Mouse (Mus musculus): ENCODE measurements around the gene Gadd45b. TPM values are rescaled to one million over a fixed set of nuclear protein-coding genes. Genes with fewer than 3 reads are reported as not detected.
A peak's percentile ranks its signal among the peaks of the same experiment; 100 is the strongest.

Gadd45b gene
- polyA plus RNA-seq, 1 experiment from 2014 or later: 4.9 TPM

DNA sequence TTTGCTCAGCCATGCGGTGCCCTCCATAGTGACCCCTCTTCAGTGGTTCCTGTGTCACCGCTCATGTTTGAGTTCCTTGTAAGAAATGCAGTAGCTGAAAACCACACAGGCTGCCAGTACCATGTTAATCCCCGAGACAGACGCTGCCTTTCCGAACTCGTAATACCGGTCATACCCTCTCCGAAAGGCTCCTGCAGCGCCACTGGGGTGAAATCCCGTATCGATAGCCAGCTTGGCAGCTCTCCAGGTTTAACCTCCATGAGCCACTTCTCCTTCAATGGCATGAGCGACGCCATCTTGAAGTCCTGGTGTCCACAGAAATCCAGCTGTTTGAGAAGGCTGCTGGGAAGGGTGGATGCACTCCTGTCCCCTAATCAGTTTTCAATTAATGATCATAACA is 24.5 kb downstream of the Gadd45b start:
- H3K36me3 ChIP-seq: no peaks in the 10 kb centered on the region
- H3K9me3 ChIP-seq: no peaks in the 10 kb centered on the region
- no peak overlapping the region for H3K4me3 ChIP-seq (replicated peaks)
- WGBS: 81% methylated on average over 13 of the region's 13 CpGs
- H3K27ac ChIP-seq: no peak overlapping the region
- no peak for ATAC-seq
- no peak overlapping the region for H3K4me2 ChIP-seq (replicated peaks)
- 0 out of 2 replicates have a peak, but pooled peaks cover 5% of the 10 kb centered on the region for H3K27me3 ChIP-seq
- H3K9ac ChIP-seq (replicated peaks): no peak overlapping the region
- H3K4me1 ChIP-seq (replicated peaks): no peaks in the 10 kb centered on the region; the same call in 1 of the 2 replicates

DNA sequence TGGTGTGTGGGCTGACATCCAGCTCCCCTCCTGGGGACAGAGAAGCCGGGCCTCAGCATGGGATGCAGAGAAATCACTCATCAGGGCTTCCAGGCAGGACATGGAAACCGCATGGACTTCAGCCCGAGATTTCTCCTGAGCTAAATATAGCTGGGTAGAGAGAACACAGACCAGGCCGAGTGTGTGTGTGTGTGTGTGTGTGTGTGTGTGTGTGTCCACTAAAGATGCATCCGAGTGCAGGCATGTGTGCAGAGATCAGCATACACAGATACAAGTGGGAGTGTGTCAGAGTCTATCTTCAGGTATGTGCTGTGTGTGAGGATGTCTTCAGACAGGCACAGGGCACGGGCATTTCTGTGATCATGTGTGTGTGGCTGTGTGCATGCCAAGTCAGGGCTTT is 25.0 kb downstream of the Gadd45b start:
- Histone ChIP-seq H3K9me3 (no peaks in the 10 kb centered on the region), H3K27me3 (0 out of 2 replicates have a peak, but pooled peaks cover under 1% of the 10 kb centered on the region), H3K36me3 (no peaks in the 10 kb centered on the region), H3K4me3 (replicated peaks) (no peak overlapping the region), H3K27ac (no peak overlapping the region), H3K9ac (replicated peaks) (no peak overlapping the region), H3K4me1 (replicated peaks) (no peaks in the 10 kb centered on the region; the same call in 1 of the 2 replicates), H3K4me2 (replicated peaks) (no peak overlapping the region)
- whole genome bisulfite sequencing: 70% methylated on average over 6 of the region's 6 CpGs
- ATAC-seq: no peak

DNA sequence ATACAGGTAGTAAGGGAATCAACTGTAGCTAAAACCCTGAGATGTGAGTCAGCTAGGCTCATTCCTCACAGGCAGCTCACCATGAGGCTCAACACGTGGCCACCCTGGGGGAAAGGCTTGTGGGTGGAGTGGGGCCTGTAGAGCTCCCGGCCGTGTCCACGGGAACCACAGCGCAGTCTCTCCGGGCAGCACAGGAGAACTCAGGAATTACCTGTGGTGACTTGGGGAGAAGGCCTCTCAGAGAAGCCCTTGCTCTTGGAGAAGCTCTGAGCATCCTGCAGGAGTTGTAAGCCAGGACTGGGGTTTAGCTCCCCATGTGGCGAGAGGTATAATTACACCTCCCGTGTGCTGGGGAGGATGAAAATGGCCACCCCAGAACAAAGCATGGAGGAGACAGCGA is 25.7 kb downstream of the Gadd45b start:
- Histone ChIP-seq H3K4me1 (replicated peaks) (no peaks in the 10 kb centered on the region; the same call in 1 of the 2 replicates), H3K4me3 (replicated peaks) (no peak overlapping the region), H3K27me3 (no peaks in the 10 kb centered on the region), H3K4me2 (replicated peaks) (no peak overlapping the region), H3K9me3 (no peaks in the 10 kb centered on the region), H3K27ac (no peak overlapping the region), H3K9ac (replicated peaks) (no peak overlapping the region), H3K36me3 (no peaks in the 10 kb centered on the region)
- WGBS: 22% methylated on average over 9 of the region's 9 CpGs
- peak; percentile 51; the same call in 1 of the 2 replicates for ATAC-seq

DNA sequence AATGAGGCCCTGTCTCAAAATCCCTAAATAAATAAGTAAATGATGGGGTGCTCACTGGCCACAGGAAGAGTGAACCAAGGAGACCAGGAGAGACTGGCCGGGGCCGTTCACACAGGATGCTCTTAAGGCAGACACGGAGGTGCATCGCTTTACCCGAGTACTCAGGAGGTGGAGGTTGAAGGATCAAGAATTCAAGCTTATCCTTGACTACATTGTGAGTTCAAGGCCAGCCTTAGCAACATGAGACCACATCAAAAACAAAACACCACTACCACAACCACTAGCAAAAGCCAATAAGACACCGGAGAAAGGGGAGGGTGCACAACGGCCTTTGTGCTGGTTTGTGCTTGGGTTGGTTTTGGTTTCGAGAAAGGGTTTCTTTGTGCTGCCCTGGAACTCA is 26.5 kb downstream of the Gadd45b start:
- H3K9ac ChIP-seq (replicated peaks): no peak overlapping the region
- H3K27me3 ChIP-seq: no peaks in the 10 kb centered on the region
- H3K4me3 ChIP-seq (replicated peaks): no peak overlapping the region
- H3K4me1 ChIP-seq (replicated peaks): peaks cover 3% of the 10 kb centered on the region; the same call in 1 of the 2 replicates
- ATAC-seq: no peak
- WGBS: 95% methylated on average over 8 of the region's 8 CpGs
- no peak overlapping the region for H3K27ac ChIP-seq
- H3K9me3 ChIP-seq: no peaks in the 10 kb centered on the region
- no peaks in the 10 kb centered on the region for H3K36me3 ChIP-seq
- no peak overlapping the region for H3K4me2 ChIP-seq (replicated peaks)

DNA sequence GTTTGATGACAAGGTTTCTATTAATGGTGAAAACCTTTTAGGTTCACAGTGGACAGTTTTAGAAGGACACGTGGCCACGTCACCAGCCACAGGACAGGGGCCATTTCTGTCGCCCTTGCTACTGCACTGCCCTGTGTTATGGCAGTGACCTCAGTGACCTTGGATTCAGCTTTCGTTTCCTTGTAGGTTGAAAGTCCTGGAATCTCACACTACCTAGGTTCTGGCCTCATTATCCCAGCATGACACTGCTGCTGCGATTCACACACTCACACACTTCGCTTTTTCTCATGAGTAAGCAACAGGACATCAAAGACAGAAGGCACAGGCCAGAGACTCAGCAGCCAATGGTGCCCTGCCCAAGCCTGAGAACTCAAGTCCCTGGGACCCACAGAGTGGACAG is 27.0 kb downstream of the Gadd45b start:
- H3K9me3 ChIP-seq: no peaks in the 10 kb centered on the region
- H3K9ac ChIP-seq (replicated peaks): no peak overlapping the region
- ATAC-seq: no peak
- no peaks in the 10 kb centered on the region for H3K36me3 ChIP-seq
- no peak overlapping the region for H3K27ac ChIP-seq
- no peaks in the 10 kb centered on the region for H3K27me3 ChIP-seq
- H3K4me1 ChIP-seq (replicated peaks): peaks cover 3% of the 10 kb centered on the region; the same call in 1 of the 2 replicates
- H3K4me3 ChIP-seq (replicated peaks): no peak overlapping the region
- 81% methylated on average over 6 of the region's 6 CpGs for WGBS
- no peak overlapping the region for H3K4me2 ChIP-seq (replicated peaks)

DNA sequence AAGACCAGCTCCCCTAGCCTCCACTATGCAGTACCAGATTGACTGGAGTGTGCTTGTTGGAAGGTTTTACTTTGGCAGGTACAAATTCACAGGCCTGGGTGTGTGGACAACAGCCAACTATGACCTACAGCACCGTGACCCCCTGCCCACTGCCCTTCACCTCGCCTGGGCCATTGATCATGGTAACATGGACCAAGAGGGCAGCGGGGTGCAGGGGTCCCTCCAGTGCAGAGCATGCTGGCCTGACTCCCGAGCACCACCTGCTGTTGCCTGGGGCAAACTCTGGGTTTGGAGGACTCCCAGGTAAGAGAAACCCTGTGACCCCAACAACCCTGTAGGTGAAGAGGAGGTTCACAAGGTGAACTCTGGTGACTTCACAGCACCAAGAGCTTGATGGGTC is 27.9 kb downstream of the Gadd45b start:
- Histone ChIP-seq H3K4me1 (replicated peaks) (peaks cover 3% of the 10 kb centered on the region; the same call in 1 of the 2 replicates), H3K4me3 (replicated peaks) (no peak overlapping the region), H3K27me3 (no peaks in the 10 kb centered on the region), H3K4me2 (replicated peaks) (no peak overlapping the region), H3K36me3 (no peaks in the 10 kb centered on the region), H3K9me3 (no peaks in the 10 kb centered on the region), H3K9ac (replicated peaks) (no peak overlapping the region), H3K27ac (no peak overlapping the region)
- WGBS: 78% methylated on average over 4 of the region's 4 CpGs
- ATAC-seq: no peak

DNA sequence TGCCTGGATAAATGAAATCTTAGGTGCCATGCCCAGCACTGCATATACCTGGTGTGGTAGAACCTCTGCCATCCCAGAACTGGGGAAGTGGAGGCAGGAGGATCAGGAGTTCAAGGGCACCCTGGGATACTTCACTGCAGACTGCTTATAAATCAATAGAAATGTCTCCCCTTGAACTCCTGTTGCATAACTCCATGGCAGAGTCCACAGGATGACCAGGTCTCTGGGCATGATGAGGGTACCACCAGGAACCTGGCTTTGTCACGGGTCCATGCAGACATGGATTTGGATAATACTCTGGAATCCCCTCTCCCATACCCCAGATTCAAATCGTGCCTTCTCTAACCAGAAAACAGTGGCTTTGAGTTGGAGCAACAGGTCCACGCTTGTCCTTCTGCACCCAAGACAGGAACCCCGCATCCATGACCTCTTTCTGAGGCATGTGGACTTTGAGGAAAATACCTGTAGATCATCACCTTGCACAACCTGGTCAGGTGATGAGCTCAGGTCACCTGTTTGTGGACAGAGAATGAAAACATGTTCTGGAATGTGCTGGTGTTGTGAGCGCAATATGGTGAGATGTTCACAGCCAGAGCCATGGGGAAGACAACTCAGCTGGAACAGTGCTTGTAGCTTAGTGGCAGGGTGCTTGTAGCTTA is 29.2 kb downstream of the Gadd45b start:
- Histone ChIP-seq H3K36me3 (no peaks in the 10 kb centered on the region), H3K9me3 (no peaks in the 10 kb centered on the region), H3K27ac (no peak overlapping the region), H3K4me1 (replicated peaks) (peaks cover 8% of the 10 kb centered on the region; the same call in 1 of the 2 replicates), H3K9ac (replicated peaks) (no peak overlapping the region), H3K27me3 (no peaks in the 10 kb centered on the region), H3K4me2 (replicated peaks) (no peak overlapping the region), H3K4me3 (replicated peaks) (no peak overlapping the region)
- ATAC-seq: no peak
- WGBS: 87% methylated on average over 5 of the region's 5 CpGs

DNA sequence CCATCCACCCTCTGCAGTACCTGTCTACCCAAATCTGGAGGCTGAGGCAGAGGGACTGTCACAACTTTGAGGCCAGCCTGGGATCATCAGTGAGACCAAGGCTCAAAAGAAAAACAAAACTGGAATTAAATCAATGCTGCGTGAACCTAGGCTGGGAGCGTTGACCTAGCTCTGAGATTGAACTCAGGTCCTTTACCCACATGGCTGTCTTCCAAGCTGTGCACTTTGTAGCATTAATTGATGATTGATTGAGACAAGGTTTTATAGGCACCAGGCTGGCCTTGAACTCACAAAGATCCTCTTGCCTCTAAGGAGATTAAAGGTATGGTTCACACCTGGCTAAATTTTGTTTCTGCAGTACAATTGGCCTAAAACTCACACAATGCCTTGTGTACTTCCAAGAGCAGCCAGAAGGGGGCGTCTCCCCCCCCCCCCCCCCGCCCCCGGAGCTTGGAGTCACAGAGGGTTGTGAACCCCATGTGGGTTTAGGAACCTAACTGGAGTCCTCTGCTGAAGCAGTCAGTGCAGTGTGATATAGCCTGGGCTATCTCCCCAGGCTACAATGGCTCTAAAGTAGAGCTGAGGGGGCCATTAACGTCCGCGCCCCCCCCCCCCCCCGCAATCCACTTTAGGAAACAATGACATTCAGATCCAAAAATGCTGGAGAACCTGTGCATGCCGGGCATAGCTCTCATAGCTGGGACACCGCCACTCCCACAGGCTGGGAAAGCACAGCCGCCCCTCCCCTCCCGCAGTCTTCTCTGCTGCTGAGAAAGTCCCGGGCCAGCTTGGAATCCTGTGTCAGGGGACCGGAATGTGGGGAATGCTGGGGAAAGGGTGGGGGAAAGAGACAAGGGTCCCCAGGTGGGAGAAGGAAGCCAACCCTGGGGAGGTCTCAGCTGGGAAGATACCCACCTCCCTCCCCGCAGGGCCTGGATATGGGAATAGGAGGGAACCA is 31.0 kb downstream of the Gadd45b start:
- H3K4me2 ChIP-seq (replicated peaks): no peak overlapping the region
- 13% methylated on average over 15 of the region's 16 CpGs for WGBS
- 0 out of 2 replicates have a peak, but pooled peaks have one; percentile 12 for ATAC-seq
- H3K9me3 ChIP-seq: no peaks in the 10 kb centered on the region
- no peak overlapping the region for H3K9ac ChIP-seq (replicated peaks)
- H3K4me3 ChIP-seq (replicated peaks): no peak overlapping the region
- H3K27ac ChIP-seq: no peak overlapping the region
- no peaks in the 10 kb centered on the region for H3K36me3 ChIP-seq
- H3K4me1 ChIP-seq (replicated peaks): 0 out of 2 replicates have a peak, but pooled peaks cover 8% of the 10 kb centered on the region
- no peaks in the 10 kb centered on the region for H3K27me3 ChIP-seq

DNA sequence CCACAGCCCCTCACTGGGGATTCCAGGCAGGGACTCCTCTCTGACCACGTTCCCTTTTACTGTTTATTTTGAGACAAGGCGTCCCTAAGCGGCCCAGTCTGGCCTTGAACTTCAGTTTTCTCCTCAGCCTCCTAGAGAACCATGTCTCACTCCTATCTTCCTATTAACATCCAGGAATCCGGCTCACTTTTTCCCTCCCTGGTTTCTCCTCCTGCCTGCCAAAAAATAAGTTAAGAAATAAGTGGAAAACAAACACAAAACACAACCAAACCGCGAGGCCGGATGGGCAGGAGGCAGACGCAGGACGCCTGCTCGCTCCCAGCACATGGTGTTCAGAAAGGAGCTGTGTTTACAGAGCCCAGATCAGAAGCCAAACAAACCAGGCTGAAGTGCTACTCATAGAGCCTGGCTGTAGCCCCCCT is 32.2 kb downstream of the Gadd45b start:
- Histone ChIP-seq H3K36me3 (no peaks in the 10 kb centered on the region), H3K27ac (no peak overlapping the region), H3K4me2 (replicated peaks) (no peak overlapping the region), H3K9me3 (no peaks in the 10 kb centered on the region), H3K4me1 (replicated peaks) (0 out of 2 replicates have a peak, but pooled peaks cover 8% of the 10 kb centered on the region), H3K27me3 (no peaks in the 10 kb centered on the region), H3K9ac (replicated peaks) (no peak overlapping the region), H3K4me3 (replicated peaks) (no peak overlapping the region)
- WGBS: 60% methylated on average over 10 of the region's 10 CpGs
- no peak for ATAC-seq

DNA sequence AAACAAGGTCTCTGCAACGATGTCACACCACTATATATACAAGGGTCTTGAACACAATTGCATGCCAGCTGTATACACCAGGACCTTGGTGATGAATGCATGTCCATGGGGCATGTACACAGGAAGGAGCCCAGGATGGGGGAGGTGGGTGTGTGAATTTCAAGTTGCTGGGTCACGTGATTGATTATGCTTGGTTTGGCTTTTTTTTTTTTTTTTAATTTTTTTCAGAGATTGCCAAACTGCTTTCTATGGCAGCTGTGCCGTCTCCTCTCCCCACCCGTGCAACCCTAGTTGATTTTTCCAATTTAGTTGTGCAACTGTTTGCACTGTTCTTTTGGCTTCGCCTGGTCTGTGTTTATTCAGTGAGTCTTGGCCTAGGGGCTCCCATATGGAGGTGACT is 32.7 kb downstream of the Gadd45b start:
- no peaks in the 10 kb centered on the region for H3K9me3 ChIP-seq
- no peak overlapping the region for H3K27ac ChIP-seq
- WGBS: 83% methylated on average over 5 of the region's 5 CpGs
- no peak overlapping the region for H3K4me2 ChIP-seq (replicated peaks)
- 0 out of 2 replicates have a peak, but pooled peaks cover 8% of the 10 kb centered on the region for H3K4me1 ChIP-seq (replicated peaks)
- H3K9ac ChIP-seq (replicated peaks): no peak overlapping the region
- no peaks in the 10 kb centered on the region for H3K36me3 ChIP-seq
- no peak for ATAC-seq
- H3K4me3 ChIP-seq (replicated peaks): no peak overlapping the region
- H3K27me3 ChIP-seq: no peaks in the 10 kb centered on the region

DNA sequence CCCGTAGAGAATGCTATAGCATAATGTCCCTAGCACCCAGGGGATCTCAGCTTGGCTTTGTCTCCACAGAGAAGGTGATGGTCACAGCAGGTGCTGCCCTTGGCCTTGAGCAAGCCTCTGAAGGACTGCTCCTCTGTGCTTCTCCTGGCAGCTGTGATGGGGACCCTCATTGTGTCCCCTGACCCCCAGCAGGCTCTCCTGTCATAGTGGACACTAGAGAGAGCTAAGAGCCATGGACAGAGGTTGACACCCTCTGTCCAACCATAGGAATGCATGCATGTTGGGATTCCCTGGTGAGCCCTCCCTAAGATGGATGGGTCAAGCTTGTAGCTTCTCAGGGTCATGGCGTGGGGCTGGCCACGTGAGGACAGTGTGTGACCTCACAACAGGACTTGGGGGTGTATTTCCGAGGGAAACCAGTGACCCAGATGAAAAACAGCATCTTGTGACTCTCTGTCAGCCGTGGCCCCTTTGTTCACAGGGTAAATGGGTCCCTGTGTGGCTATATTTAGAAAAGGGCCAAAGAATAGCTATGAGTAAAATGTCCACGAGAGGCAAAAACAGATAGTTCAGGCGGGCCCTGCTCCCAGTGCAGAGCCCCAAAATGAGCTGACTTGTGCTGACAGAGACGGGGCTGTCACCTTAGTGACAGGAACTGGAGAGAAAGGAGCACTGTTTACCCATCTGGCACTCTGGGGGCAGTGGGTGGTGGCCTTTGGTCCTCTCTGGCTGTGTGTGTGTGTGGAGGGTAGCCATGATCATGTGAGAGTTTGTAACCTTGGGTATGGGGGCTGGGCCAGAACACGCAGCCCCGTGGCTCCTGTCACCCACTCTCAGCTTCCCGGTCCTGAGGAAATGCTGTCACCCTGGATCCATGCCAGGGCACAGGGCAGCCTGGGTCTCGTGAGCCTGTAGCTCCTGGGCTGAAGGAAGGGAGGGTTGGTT is 33.4 kb downstream of the Gadd45b start:
- Histone ChIP-seq H3K27ac (no peak overlapping the region), H3K4me3 (replicated peaks) (no peak overlapping the region), H3K36me3 (no peaks in the 10 kb centered on the region), H3K4me2 (replicated peaks) (no peak overlapping the region), H3K4me1 (replicated peaks) (0 out of 2 replicates have a peak, but pooled peaks cover 8% of the 10 kb centered on the region), H3K9ac (replicated peaks) (0 out of 2 replicates have a peak overlapping the region, but pooled peaks have one; percentile 19), H3K9me3 (no peaks in the 10 kb centered on the region), H3K27me3 (no peaks in the 10 kb centered on the region)
- no peak for ATAC-seq
- 63% methylated on average over 12 of the region's 12 CpGs for WGBS
